Mouse (Mus musculus) gastrocnemius, postnatal 4 days (tissue): Measurements from ENCODE around the gene Kars. TPM values are rescaled to one million over a fixed set of nuclear protein-coding genes. Genes with fewer than 3 reads are reported as not detected.
A peak's percentile ranks its signal among the peaks of the same experiment; 100 is the strongest.

Experiments used
- DNase-seq, 2 experiments: peaks; one replicate each; pipeline ENCODE4 v3.0.0; 2021 to 2022; ENCODE audit warnings: low spot score in 2 of 2, mixed read lengths in 2 of 2
- total RNA-seq, 2 experiments: library from RNA; stranded (reverse); gene quantifications; 2 replicates each; pipeline ENCODE4 v1.2.3; 2021

The Kars gene
- total RNA-seq, 2 experiments from 2014 or later = 132 TPM

- peak; percentile 52 to 68 for DNase-seq
These were observed 21.2 kb downstream of the Kars start for GRCm38 (mm10) chr8:111989911-111990310.

- DNase-seq = no peak
These were observed 26.6 kb downstream of the Kars start for GRCm38 (mm10) chr8:111984511-111984910.

GRCm38 (mm10) chr8:111982116-111982515 lies 29.0 kb downstream of the Kars start:
- DNase-seq = no peak

GRCm38 (mm10) chr8:111978147-111978546 lies 33.0 kb downstream of the Kars start:
- DNase-seq = no peak

- DNase-seq = no peak
These were observed 34.8 kb downstream of the Kars start for GRCm38 (mm10) chr8:111976326-111976725.

- no peak for DNase-seq
These were observed 35.4 kb downstream of the Kars start for GRCm38 (mm10) chr8:111975706-111976105.

- DNase-seq = no peak
These were observed 37.0 kb downstream of the Kars start for GRCm38 (mm10) chr8:111974138-111974537.

GRCm38 (mm10) chr8:111968991-111969390 lies 42.1 kb downstream of the Kars start:
- no peak for DNase-seq

GRCm38 (mm10) chr8:111968541-111968940 lies 42.6 kb downstream of the Kars start:
- no peak for DNase-seq

GRCm38 (mm10) chr8:111967246-111967870 lies 43.8 kb downstream of the Kars start:
- DNase-seq = no peak

GRCm38 (mm10) chr8:111964849-111965561 lies 46.1 kb downstream of the Kars start:
- DNase-seq = no peak

GRCm38 (mm10) chr8:111964351-111964750 lies 46.8 kb downstream of the Kars start:
- DNase-seq = no peak

- no peak for DNase-seq
These were observed 47.6 kb downstream of the Kars start for GRCm38 (mm10) chr8:111963546-111963945.

- no peak for DNase-seq
These were observed 48.0 kb downstream of the Kars start for GRCm38 (mm10) chr8:111963091-111963490.

GRCm38 (mm10) chr8:111962589-111962988 lies 48.5 kb downstream of the Kars start:
- no peak for DNase-seq

- DNase-seq = no peak
These were observed 49.8 kb downstream of the Kars start for GRCm38 (mm10) chr8:111961330-111961729.

- DNase-seq = no peak
These were observed 50.4 kb downstream of the Kars start for GRCm38 (mm10) chr8:111960591-111961321.

GRCm38 (mm10) chr8:111957231-111957630 lies 53.9 kb downstream of the Kars start:
- no peak for DNase-seq

- no peak for DNase-seq
These were observed 55.2 kb downstream of the Kars start for GRCm38 (mm10) chr8:111955879-111956278.

- no peak for DNase-seq
These were observed 56.1 kb downstream of the Kars start for GRCm38 (mm10) chr8:111954844-111955594.

GRCm38 (mm10) chr8:111951936-111952335 lies 59.2 kb downstream of the Kars start:
- DNase-seq = no peak
